Mouse (Mus musculus) stomach, postnatal 0 days (tissue): ENCODE data around the gene Asb6. TPM values are rescaled to one million over a fixed set of nuclear protein-coding genes. Genes with fewer than 3 reads are reported as not detected.

Experiments used
- ATAC-seq: fragments of 200-750 bp; cut with Nextera tagmentation; 2 replicates; pipeline ENCODE4 v1.8.0; 2017; ENCODE audit not compliant: low FRiP score, low TSS enrichment
- DNase-seq: peaks from one replicate; pipeline ENCODE4 v3.0.0-alpha.2; 2016; ENCODE audit warnings: low spot score
- H3K27ac ChIP-seq: fragments of 300-500 bp; sonication (generic); replicated peaks from 2 replicates; pipeline ENCODE4 v1.5.1; 2014; ENCODE audit warnings: mild to moderate bottlenecking, control low read depth
- H3K27me3 ChIP-seq: fragments of 300-500 bp; sonication (generic); 2 replicates; pipeline ENCODE4 v1.6.1; 2014; ENCODE audit warnings: low read length; ENCODE audit not compliant: control insufficient read depth, insufficient read depth
- H3K36me3 ChIP-seq: fragments of 300-500 bp; sonication (generic); 2 replicates; pipeline ENCODE4 v1.6.1; 2014; ENCODE audit warnings: low read length, mixed read lengths; ENCODE audit not compliant: control insufficient read depth, insufficient read depth
- H3K4me1 ChIP-seq: fragments of 300-500 bp; sonication (generic); replicated peaks from 2 replicates; pipeline ENCODE4 v1.6.1; 2014; ENCODE audit warnings: antibody characterized with exemption; ENCODE audit not compliant: control insufficient read depth, insufficient read depth
- H3K4me2 ChIP-seq: fragments of 300-500 bp; sonication (generic); replicated peaks from 2 replicates; pipeline ENCODE4 v1.6.1; 2014; ENCODE audit warnings: low read depth, mild to moderate bottlenecking, control low read depth, moderate library complexity
- H3K4me3 ChIP-seq: fragments of 300-500 bp; sonication (generic); 2 replicates; pipeline ENCODE4 v1.5.1; 2014; ENCODE audit warnings: low read depth, low read length, control low read depth
- H3K9ac ChIP-seq: fragments of 300-500 bp; sonication (generic); 2 replicates; pipeline ENCODE4 v1.6.1; 2014; ENCODE audit warnings: mild to moderate bottlenecking, low read length, control low read depth, mixed read lengths
- H3K9me3 ChIP-seq: fragments of 300-500 bp; sonication (generic); 2 replicates; pipeline ENCODE4 v1.6.1; 2016; ENCODE audit warnings: low read length; ENCODE audit not compliant: control insufficient read depth
- CTCF ChIP-seq: IDR thresholded peaks from 2 replicates; pipeline ENCODE4 v1.5.1; 2016; ENCODE audit warnings: antibody characterized with exemption, low read depth, mild to moderate bottlenecking, moderate library complexity
- EP300 ChIP-seq: optimal IDR thresholded peaks from 2 replicates; pipeline ENCODE3; 2016; ENCODE audit warnings: antibody characterized with exemption
- WGBS: fragments of 180-500 bp; shearing (Covaris S2); extraction: QIAGEN DNeasy Blood & Tissue Kit; methylation state at CpG from one replicate; pipeline ENCODE4 v1.1.7; 2014; 5-methylcytosine and 5-hydroxymethylcytosine counted together
- polyA plus RNA-seq: library from polyadenylated mRNA; unstranded; fragments of >200 nt; fragmentation: Nextera tagmentation; extraction: Ambion mirVana; gene quantifications from 2 replicates; pipeline ENCODE4 v1.2.1, GENCODE M21; 2015

The Asb6 gene
- polyA plus RNA-seq, 1 experiment from 2014 or later: 17.2 TPM

GRCm38 (mm10) chr2:30821073-30821472 is 9.1 kb downstream of the Asb6 start:
- Histone ChIP-seq H3K9ac (no peak overlapping the region), H3K4me2 (no peak overlapping the region), H3K36me3 (peaks cover 26% of the 10 kb centered on the region), H3K9me3 (no peaks in the 10 kb centered on the region), H3K27me3 (no peaks in the 10 kb centered on the region), H3K27ac (no peak overlapping the region), H3K4me1 (no peaks in the 10 kb centered on the region), H3K4me3 (no peak overlapping the region)
- TF ChIP-seq CTCF: peak; percentile 52
- no peak for TF ChIP-seq EP300
- DNase-seq: no peak
- no peak for ATAC-seq
- WGBS: 92% methylated on average over 3 of the region's 3 CpGs

- Histone ChIP-seq H3K36me3 (peaks cover 25% of the 10 kb centered on the region), H3K9ac (no peak overlapping the region), H3K4me2 (no peak overlapping the region), H3K9me3 (no peaks in the 10 kb centered on the region), H3K27ac (no peak overlapping the region), H3K4me1 (no peaks in the 10 kb centered on the region), H3K4me3 (no peak overlapping the region), H3K27me3 (no peaks in the 10 kb centered on the region)
- no peak for ATAC-seq
- WGBS: 95% methylated on average over 5 of the region's 5 CpGs
- TF ChIP-seq EP300 (no peak), CTCF (no peak)
- no peak for DNase-seq
These were observed 10.3 kb downstream of the Asb6 start for GRCm38 (mm10) chr2:30819873-30820272.

GRCm38 (mm10) chr2:30816383-30816782 is 13.8 kb downstream of the Asb6 start:
- Histone ChIP-seq H3K9ac (no peak overlapping the region), H3K27me3 (no peaks in the 10 kb centered on the region), H3K4me2 (no peak overlapping the region), H3K36me3 (peaks cover 16% of the 10 kb centered on the region), H3K4me1 (no peaks in the 10 kb centered on the region), H3K4me3 (no peak overlapping the region), H3K9me3 (no peaks in the 10 kb centered on the region), H3K27ac (no peak overlapping the region)
- ATAC-seq (no peak), DNase-seq (no peak)
- WGBS: 94% methylated on average over 1 of the region's 1 CpGs
- no peak for TF ChIP-seq CTCF
- TF ChIP-seq EP300: no peak

- TF ChIP-seq EP300: no peak
- no peak for TF ChIP-seq CTCF
- Histone ChIP-seq H3K4me2 (no peak overlapping the region), H3K27me3 (no peaks in the 10 kb centered on the region), H3K27ac (no peak overlapping the region), H3K4me1 (peaks cover 6% of the 10 kb centered on the region; the same call in 1 of the 2 replicates), H3K9me3 (no peaks in the 10 kb centered on the region), H3K36me3 (peaks cover 4% of the 10 kb centered on the region; the same call in 1 of the 2 replicates), H3K4me3 (no peak overlapping the region), H3K9ac (no peak overlapping the region)
- DNase-seq (no peak), ATAC-seq (no peak)
- 70% methylated on average over 7 of the region's 7 CpGs for WGBS
These were observed 19.6 kb downstream of the Asb6 start for GRCm38 (mm10) chr2:30810573-30810972.

GRCm38 (mm10) chr2:30809503-30809902 is 20.6 kb downstream of the Asb6 start:
- peaks cover 4% of the 10 kb centered on the region; the same call in 1 of the 2 replicates for H3K36me3 ChIP-seq
- WGBS: 39% methylated on average over 5 of the region's 5 CpGs
- no peak for TF ChIP-seq CTCF
- no peak for TF ChIP-seq EP300
- no peaks in the 10 kb centered on the region for H3K27me3 ChIP-seq
- H3K4me1 ChIP-seq: peaks cover 6% of the 10 kb centered on the region; the same call in 1 of the 2 replicates
- H3K27ac ChIP-seq: no peak overlapping the region
- no peaks in the 10 kb centered on the region for H3K9me3 ChIP-seq
- no peak overlapping the region for H3K4me3 ChIP-seq
- DNase-seq (no peak), ATAC-seq (no peak)
- no peak overlapping the region for H3K4me2 ChIP-seq
- no peak overlapping the region for H3K9ac ChIP-seq

GRCm38 (mm10) chr2:30808296-30808655 is 21.9 kb downstream of the Asb6 start:
- Histone ChIP-seq H3K27me3 (no peaks in the 10 kb centered on the region), H3K9me3 (no peaks in the 10 kb centered on the region), H3K4me2 (peak overlapping the region; percentile 88), H3K36me3 (peaks cover 3% of the 10 kb centered on the region; the same call in 1 of the 2 replicates), H3K4me1 (peaks cover 6% of the 10 kb centered on the region; the same call in 1 of the 2 replicates), H3K9ac (peak overlapping the region; percentile 86), H3K27ac (peak overlapping the region; percentile 86), H3K4me3 (peak overlapping the region; percentile 68)
- 2% methylated on average over 10 of the region's 10 CpGs for WGBS
- ATAC-seq (no peak), DNase-seq (no peak)
- TF ChIP-seq EP300 (no peak), CTCF (no peak)
